In the genomic region with DNA sequence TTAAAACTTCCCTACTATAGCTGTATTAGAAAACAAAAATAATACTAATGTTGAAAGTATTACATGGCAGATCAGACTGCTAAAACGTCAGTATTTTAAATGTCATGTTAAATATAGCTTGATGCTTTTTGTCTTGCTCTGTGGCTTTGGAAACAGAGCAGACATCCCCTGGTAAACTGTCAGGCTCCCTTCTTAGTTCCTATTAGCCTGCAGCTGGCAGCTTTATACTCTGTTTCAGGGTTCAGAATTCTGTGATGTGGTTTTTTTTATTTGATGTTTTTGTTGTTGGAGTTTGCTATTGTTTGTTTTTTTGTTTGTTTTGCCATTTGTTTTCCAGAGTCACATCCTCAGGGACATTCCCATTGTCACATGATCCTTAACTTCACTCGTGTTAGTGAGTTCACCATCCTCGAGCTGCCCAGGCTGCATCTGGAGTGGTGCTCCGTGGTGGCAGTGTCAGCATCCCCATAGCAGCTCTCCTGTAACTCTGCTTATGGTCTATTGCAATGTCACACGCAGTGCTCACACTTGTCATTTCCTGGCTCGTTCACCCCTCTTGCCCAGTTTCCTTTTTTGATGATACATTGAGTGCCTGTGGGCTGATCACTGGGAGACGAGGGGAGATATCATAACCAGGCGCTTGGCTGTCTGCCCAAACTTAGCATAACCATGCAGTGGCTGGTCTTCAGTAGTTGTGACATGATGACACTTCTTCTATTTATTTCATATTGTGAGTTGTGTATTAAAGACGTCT, we compare ENCODE assay signal across 9 mouse cellular contexts.
DNase-seq lines count a peak whose midpoint lies in the region; ATAC-seq lines count a peak whose summit lies in the region.
"Had no signal": no experiment of that assay in that cellular context is flagged by ENCODE, and none has a peak within 500 bp of the region (broad histone marks: within the 10 kb centered on the region; RNA-seq: fewer than 3 reads in every experiment).

No protein-coding gene starts in this region.

- peaks cover 12% of the 10 kb centered on the region for H3K36me3 ChIP-seq in embryonic facial prominence, embryonic 14.5 days (ENCODE audit: control insufficient read depth, insufficient read depth, low read length)
- peaks cover 14% of the 10 kb centered on the region for H3K36me3 ChIP-seq in embryonic facial prominence, embryonic 10.5 days (replicated peaks)
- peaks cover 14% of the 10 kb centered on the region for H3K36me3 ChIP-seq in heart, embryonic 14.5 days (ENCODE audit: control insufficient read depth, insufficient read depth, low read length)

- no peak overlapping the region for H3K4me3 ChIP-seq in embryonic facial prominence, embryonic 14.5 days (ENCODE audit: low read depth, low read length)
- H3K4me3 ChIP-seq in embryonic facial prominence, embryonic 10.5 days, result no peak overlapping the region
- H3K4me3 ChIP-seq in heart, embryonic 14.5 days (ENCODE audit: control insufficient read depth in 1 of 2, insufficient read depth in 1 of 2, low read depth in 1 of 2, low read length in 2 of 2), result no peak overlapping the region
- H3K4me3 ChIP-seq: limb, embryonic 15.5 days had no signal

- ATAC-seq in embryonic facial prominence, embryonic 14.5 days (ENCODE audit: low read depth), result peak; percentile 15; the same call in 1 of the 2 replicates
- peak; percentile 66 for ATAC-seq in heart, embryonic 14.5 days (ENCODE audit: insufficient number of reproducible peaks, insufficient read depth, low FRiP score, low read depth)
- ATAC-seq in erythroid progenitor cell, adult 5-6 weeks (replicated peaks; ENCODE audit: low FRiP score, poor library complexity, severe bottlenecking), result no peak

- H3K4me2 ChIP-seq in embryonic facial prominence, embryonic 14.5 days (ENCODE audit: low read depth, low read length), result no peak overlapping the region
- peak overlapping the region; percentile 17; the same call in 1 of the 2 replicates for H3K4me2 ChIP-seq in heart, embryonic 14.5 days (ENCODE audit: low read length)
- H3K4me2 ChIP-seq: limb, embryonic 15.5 days had no signal

- H3K27me3 ChIP-seq in embryonic facial prominence, embryonic 14.5 days (replicated peaks; ENCODE audit: control insufficient read depth, insufficient read depth, low read length), result no peaks in the 10 kb centered on the region
- H3K27me3 ChIP-seq in embryonic facial prominence, embryonic 10.5 days (replicated peaks; ENCODE audit: low read depth, poor library complexity, severe bottlenecking), result no peaks in the 10 kb centered on the region
- H3K27me3 ChIP-seq in heart, embryonic 14.5 days (ENCODE audit: control insufficient read depth, insufficient read depth, low read length), result no peaks in the 10 kb centered on the region
- H3K27me3 ChIP-seq: limb, embryonic 15.5 days had no signal

- H3K9ac ChIP-seq in embryonic facial prominence, embryonic 14.5 days (ENCODE audit: low read depth, low read length), result no peak overlapping the region
- no peak overlapping the region for H3K9ac ChIP-seq in heart, embryonic 14.5 days (ENCODE audit: low read length)
- H3K9ac ChIP-seq: limb, embryonic 15.5 days had no signal

- DNase-seq in embryonic facial prominence, embryonic 14.5 days (ENCODE audit: low spot score), result no peak
- DNase-seq in embryonic facial prominence, embryonic 10.5 days (ENCODE audit: low spot score), result no peak
- peak; percentile 22 for DNase-seq in MN1 (ENCODE audit: low spot score)
- DNase-seq in lung, postnatal 4 days, result peak; percentile 44 to 48
- no peak for DNase-seq in embryo, embryonic 9.5 days (ENCODE audit: extremely low spot score)
- DNase-seq in cerebellum, postnatal 36 days, result no peak

- peaks cover 3% of the 10 kb centered on the region for H3K4me1 ChIP-seq in embryonic facial prominence, embryonic 14.5 days (ENCODE audit: control insufficient read depth, insufficient read depth, low read length)
- no peaks in the 10 kb centered on the region for H3K4me1 ChIP-seq in embryonic facial prominence, embryonic 10.5 days
- H3K4me1 ChIP-seq in heart, embryonic 14.5 days (ENCODE audit: control insufficient read depth in 2 of 2, insufficient read depth in 2 of 2, low read length in 2 of 2), result peaks cover 7 to 15% of the 10 kb centered on the region in 2 experiments
- H3K4me1 ChIP-seq: limb, embryonic 15.5 days had no signal

- H3K27ac ChIP-seq in embryonic facial prominence, embryonic 14.5 days (replicated peaks; ENCODE audit: low read depth, low read length), result no peak overlapping the region
- no peak overlapping the region for H3K27ac ChIP-seq in embryonic facial prominence, embryonic 10.5 days (replicated peaks)
- H3K27ac ChIP-seq in heart, embryonic 14.5 days (replicated peaks in 1 of 2; ENCODE audit: control insufficient read depth in 1 of 2, insufficient read depth in 1 of 2, low read depth in 2 of 2, low read length in 2 of 2), result peak overlapping the region; percentile 20 to 26
- H3K27ac ChIP-seq: limb, embryonic 15.5 days had no signal

- peaks cover 6% of the 10 kb centered on the region; the same call in 1 of the 2 replicates for H3K9me3 ChIP-seq in embryonic facial prominence, embryonic 14.5 days (ENCODE audit: control insufficient read depth, low read length)
- peaks cover 3% of the 10 kb centered on the region; the same call in 1 of the 2 replicates for H3K9me3 ChIP-seq in embryonic facial prominence, embryonic 10.5 days
- H3K9me3 ChIP-seq in heart, embryonic 14.5 days (ENCODE audit: control insufficient read depth, low read length), result 0 out of 2 replicates have a peak, but pooled peaks cover 3% of the 10 kb centered on the region
- H3K9me3 ChIP-seq: limb, embryonic 15.5 days had no signal

- 49% methylated on average over 9 of the region's 9 CpGs for WGBS in embryonic facial prominence, embryonic 14.5 days
- 81% methylated on average over 9 of the region's 9 CpGs for WGBS in embryonic facial prominence, embryonic 10.5 days
- 17% methylated on average over 9 of the region's 9 CpGs for WGBS in heart, embryonic 14.5 days

Comparison
In these comparisons a context has a peak if more than half of its experiments do, and no peak if none do; other contexts are left out.
1. DNase-seq: peak in MN1 (single experiment) and lung, postnatal 4 days (2 of 2); none in embryonic facial prominence, embryonic 14.5 days (single experiment), embryonic facial prominence, embryonic 10.5 days (single experiment), embryo, embryonic 9.5 days (single experiment) and cerebellum, postnatal 36 days (0 of 2).
2. H3K27ac ChIP-seq: peak in heart, embryonic 14.5 days (2 of 2); none in embryonic facial prominence, embryonic 14.5 days (single experiment) and embryonic facial prominence, embryonic 10.5 days (single experiment).